Mouse (Mus musculus): Measurements from ENCODE around the gene Gm20388.

Gm20388 gene

GRCm38 (mm10) chr8:124204001-124204601, 4293.5 kb downstream of the Gm20388 start:
- no peak for DNase-seq

- DNase-seq, result no peak
These were observed 4301.5 kb downstream of the Gm20388 start for GRCm38 (mm10) chr8:124212148-124212547.

- no peak for DNase-seq
These were observed 4306.3 kb downstream of the Gm20388 start for GRCm38 (mm10) chr8:124216951-124217350.

DNA sequence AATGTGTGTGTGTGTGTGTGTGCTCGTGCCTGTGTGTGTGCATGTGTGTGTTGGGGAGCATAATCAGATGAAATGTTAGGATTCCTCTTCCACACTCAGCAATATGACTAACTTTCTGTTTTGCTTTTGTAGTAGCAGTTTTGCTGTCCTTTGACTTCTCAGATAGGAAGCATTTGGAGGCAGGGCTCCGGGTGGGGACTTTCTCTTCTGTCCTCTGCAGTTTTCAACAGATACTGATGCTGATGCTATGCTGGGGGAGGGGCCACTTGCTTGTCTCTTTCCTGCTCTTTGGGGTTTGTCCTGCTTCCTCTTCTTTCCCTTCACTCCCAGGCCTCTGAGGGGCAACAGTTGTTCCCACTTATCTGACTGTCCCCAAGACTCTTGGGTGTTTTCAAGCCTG, 4319.2 kb downstream of the Gm20388 start:
- no peak for DNase-seq

GRCm38 (mm10) chr8:124230496-124231175, 4320.0 kb downstream of the Gm20388 start:
- no peak for DNase-seq

- DNase-seq, result peak; percentile 87 to 89
These were observed 4320.5 kb downstream of the Gm20388 start, which contains the start of gene Galnt2 for GRCm38 (mm10) chr8:124231176-124231484. Gene Galnt2, plus strand, starts transcription at chr8:124231391.

DNA sequence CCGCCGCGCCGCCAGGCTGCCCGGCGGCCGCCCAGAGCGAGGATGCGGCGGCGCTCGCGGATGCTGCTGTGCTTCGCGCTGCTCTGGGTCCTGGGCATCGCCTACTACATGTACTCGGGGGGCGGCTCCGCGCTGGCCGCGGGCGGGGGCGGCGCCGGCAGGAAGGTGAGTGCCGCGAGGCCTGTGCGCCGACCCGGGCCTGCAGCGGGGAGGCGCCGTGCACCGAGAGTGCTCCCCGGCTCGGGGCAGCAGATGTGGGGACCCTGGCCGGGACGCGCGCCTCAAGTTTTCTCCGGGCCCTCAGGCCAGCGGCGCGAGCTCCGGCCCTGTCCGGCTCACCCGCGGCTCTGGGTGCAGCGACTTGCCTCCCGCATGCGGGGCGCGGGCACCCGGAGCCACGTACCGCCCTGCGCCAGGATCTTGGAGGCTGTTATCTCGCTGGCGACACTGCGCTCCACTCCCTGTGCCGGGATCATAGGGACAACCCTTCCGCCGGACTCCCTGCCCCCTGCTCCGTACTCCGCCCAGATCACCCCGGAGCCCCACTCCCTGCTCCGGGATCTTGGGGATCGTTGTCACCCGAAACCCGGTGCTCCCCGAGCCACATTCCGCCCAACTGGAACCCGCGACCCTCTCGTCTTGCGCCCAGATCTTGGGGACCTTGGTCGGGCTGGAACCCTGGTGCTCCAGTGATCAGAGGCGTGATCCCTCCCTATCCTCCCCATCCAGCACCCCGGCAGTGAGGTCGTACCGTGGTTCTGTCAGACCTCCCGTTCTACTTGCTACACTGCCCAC, 4321.0 kb downstream of the Gm20388 start:
- peak; percentile 66 to 72 for DNase-seq

GRCm38 (mm10) chr8:124232280-124232600, 4321.6 kb downstream of the Gm20388 start:
- DNase-seq, result no peak

DNA sequence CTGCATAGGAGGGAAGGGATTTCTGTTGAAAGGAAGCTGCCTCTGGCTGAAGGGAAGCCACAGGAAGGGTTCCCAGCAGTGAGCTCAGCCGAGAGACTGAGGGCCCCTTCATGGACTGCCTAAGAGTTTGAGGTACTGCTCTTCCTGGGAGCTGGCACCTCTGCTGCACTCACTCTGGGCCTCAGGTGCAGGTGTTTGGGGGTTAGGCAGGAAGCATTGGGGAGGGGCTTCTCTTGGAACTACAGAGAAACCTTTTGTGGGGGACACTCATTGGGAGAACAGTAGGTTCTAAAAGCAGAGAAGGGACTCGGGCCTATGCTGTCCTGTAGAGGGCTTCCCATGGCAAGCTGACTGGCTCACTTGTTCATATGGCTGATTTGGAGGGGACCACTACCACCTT, 4323.9 kb downstream of the Gm20388 start:
- DNase-seq, result no peak

- no peak for DNase-seq
These were observed 4324.9 kb downstream of the Gm20388 start for GRCm38 (mm10) chr8:124235536-124235935.

DNA sequence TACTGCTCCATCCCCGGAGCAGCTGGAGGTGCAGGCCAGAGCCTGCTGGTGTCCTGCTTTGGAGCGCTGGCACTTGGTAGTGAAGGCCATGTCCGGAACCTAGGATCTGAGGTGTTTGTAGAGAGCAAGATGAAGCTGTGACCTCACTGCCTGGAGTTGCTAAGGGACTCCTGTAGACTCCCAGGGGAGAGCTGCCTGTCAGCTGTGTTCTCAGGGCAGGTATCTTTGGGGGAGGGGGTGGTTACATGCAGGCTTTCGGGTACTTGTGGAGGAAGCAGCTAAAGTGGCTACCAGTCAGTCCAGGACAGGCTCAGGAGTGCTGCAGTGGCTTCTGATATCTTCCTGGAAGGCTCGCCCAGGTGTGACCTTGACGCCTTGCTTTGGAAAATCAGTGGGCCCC, 4328.7 kb downstream of the Gm20388 start:
- DNase-seq, result no peak

GRCm38 (mm10) chr8:124240932-124241331, 4330.3 kb downstream of the Gm20388 start:
- no peak for DNase-seq

- DNase-seq, result no peak
These were observed 4331.6 kb downstream of the Gm20388 start for GRCm38 (mm10) chr8:124242208-124242607.

DNA sequence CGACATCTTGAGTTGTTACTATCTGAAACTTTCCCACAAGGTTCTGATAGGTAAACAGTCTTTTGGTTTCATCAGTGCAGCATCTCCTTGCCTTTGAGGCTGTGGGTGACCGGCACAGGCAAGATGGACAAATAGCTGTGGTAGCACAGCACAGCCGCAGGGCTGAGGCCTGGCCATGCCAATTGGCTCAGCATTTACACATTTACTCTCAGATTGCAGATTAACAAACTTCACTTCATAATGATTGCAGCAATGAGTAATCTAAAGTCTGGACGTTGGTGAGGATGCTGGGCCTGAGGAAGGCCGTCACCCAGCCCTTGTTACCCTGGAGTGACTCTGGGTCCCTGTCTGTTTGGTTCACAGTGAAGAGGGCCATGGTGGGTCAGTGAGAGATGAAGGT, 4332.3 kb downstream of the Gm20388 start:
- DNase-seq, result no peak

DNA sequence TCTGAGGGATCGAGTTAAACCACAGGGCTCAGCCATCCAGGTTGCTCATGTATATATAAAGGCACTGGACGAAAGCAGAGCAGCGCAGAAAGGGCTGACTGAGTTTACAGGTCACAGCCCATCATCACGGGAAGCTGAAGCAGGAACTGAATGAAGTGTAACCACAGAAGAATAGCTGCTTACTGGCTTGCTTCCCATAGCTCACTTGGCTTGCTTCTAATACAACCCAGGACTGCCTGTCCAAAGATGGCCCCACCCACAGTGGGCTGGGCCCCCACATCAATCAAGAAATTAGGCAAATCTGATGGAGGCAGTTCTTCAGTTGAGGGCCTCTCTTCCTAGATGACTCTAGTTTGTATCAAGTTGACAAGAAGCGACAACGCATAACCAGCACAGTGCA, 4336.9 kb downstream of the Gm20388 start:
- no peak for DNase-seq

- no peak for DNase-seq
These were observed 4338.0 kb downstream of the Gm20388 start for GRCm38 (mm10) chr8:124248688-124249087.

DNA sequence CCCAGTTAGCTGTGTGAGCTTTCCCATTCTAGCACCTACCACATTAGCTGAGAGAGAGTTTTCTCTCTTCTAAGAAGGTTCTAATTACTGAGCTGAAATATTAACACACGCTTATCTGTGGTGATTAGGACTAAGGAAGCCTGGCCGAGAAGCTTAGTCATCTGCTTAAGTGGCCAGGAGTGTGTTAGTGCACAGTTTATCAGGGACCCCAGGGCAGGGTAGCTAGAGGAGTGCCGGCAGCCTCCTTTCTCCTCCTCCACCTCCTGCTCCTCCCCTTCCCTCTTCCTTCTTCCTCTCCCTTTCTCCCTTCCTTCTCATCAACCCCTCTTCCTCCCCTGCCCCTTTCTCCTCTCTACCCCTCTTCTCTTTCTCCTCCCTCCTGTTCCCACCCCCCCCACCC, 4339.6 kb downstream of the Gm20388 start:
- no peak for DNase-seq

DNA sequence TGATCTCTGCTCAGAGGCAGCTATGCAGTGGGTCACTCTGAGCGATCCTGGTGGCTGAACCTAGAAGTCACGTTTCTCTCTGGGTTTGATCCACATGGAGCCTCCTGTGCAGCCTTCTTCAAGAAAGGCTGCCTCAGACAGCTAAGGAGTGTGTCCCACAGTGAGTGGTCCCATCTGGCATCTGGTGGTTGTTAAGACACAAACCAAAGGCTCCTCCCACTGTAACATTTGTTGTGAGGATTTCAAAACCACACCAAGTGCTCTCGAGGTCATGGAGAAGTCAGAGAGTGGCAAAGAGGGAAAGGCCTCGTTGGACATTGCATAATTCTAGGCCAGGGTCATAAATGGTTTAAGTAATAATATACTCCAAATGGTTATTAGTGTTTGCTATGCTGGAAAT, 4340.1 kb downstream of the Gm20388 start:
- no peak for DNase-seq

GRCm38 (mm10) chr8:124252533-124252950, 4341.9 kb downstream of the Gm20388 start:
- DNase-seq, result no peak

GRCm38 (mm10) chr8:124253939-124254338, 4343.3 kb downstream of the Gm20388 start:
- DNase-seq, result no peak

DNA sequence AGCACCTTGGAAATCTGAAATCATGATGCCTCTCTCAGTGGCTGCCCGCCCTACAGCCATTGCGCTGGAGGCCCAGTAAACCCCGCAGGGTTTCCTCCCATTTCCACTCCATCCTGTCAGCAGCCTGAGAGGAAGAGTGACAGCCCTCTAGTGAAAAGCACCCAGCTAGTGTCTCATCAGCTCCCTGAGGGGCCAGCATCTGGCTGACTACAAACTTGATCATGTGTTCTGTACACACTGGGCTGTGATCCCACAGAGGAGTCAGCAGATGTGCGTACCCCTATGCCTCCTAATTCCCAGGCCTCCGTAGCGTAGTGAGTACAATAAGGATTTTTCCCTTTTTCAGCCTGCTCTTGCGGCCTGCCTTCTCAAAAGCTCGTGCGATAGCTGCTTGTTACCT, 4346.2 kb downstream of the Gm20388 start:
- DNase-seq, result no peak

DNA sequence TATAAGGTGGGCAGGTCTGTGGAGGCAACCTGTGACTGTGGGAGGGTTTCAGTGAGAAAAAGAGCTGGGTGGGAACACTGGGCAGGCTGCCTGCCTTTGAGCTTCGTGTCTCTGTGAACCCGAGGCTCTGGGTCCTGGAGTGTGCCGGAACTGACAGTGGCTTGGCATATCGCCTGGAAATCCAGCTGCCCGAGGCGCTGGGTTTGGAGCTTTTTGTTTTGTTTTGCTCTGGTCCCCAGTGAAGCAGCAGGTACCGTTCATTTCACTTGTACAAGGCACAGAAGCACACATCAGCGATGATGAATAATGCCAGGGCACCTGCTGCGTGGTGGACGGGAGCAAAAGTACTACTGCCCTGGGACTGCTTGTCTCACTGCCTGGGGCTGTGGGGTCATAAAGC, 4346.7 kb downstream of the Gm20388 start:
- no peak for DNase-seq

- no peak for DNase-seq
These were observed 4348.5 kb downstream of the Gm20388 start for GRCm38 (mm10) chr8:124259146-124259545.

- DNase-seq, result no peak
These were observed 4349.3 kb downstream of the Gm20388 start for GRCm38 (mm10) chr8:124259925-124260324.

All from B cell, adult 2 months (primary cell).